Mouse (Mus musculus) stomach, embryonic 14.5 days (tissue): ENCODE measurements at regions not wholly inside any gene's neighbourhood (a gene's known extent, or its start where the extent isn't known, plus 50 kb on each side); places are given as distances from the start of the nearest gene placed in this dataset. TPM values are rescaled to one million over a fixed set of nuclear protein-coding genes. Genes with fewer than 3 reads are reported as not detected.

ENCODE experiments used
- ATAC-seq: fragments of 200-750 bp; cut with Nextera tagmentation; 2 replicates; pipeline ENCODE4 v1.8.0; 2017; ENCODE audit warnings: low read depth, moderate TSS enrichment; ENCODE audit not compliant: insufficient number of reproducible peaks, insufficient read depth, low FRiP score
- H3K27ac ChIP-seq: fragments of 300-500 bp; sonication (generic); 2 replicates; pipeline ENCODE4 v1.5.1; 2014; ENCODE audit warnings: mild to moderate bottlenecking, low read length, moderate library complexity, mixed read lengths
- H3K27me3 ChIP-seq: fragments of 300-500 bp; sonication (generic); 2 replicates; pipeline ENCODE4 v1.6.1; 2014; ENCODE audit warnings: low read length, control low read depth, mixed read lengths; ENCODE audit not compliant: control insufficient read depth, insufficient read depth
- H3K36me3 ChIP-seq: fragments of 300-500 bp; sonication (generic); 2 replicates; pipeline ENCODE4 v1.6.1; 2014; ENCODE audit warnings: mild to moderate bottlenecking, control low read depth, low read length, moderate library complexity, mixed read lengths; ENCODE audit not compliant: control insufficient read depth, insufficient read depth
- H3K4me1 ChIP-seq: fragments of 300-500 bp; sonication (generic); 2 replicates; pipeline ENCODE4 v1.6.1; 2014; ENCODE audit warnings: low read length, control low read depth, mixed read lengths; ENCODE audit not compliant: control insufficient read depth, insufficient read depth
- H3K4me2 ChIP-seq: fragments of 300-500 bp; sonication (generic); replicated peaks from 2 replicates; pipeline ENCODE4 v1.6.1; 2014; ENCODE audit warnings: low read depth, low read length, control low read depth
- H3K4me3 ChIP-seq: fragments of 300-500 bp; sonication (generic); 2 replicates; pipeline ENCODE4 v1.5.1; 2014; ENCODE audit warnings: low read depth, low read length, control low read depth
- H3K9ac ChIP-seq: fragments of 300-500 bp; sonication (generic); replicated peaks from 2 replicates; pipeline ENCODE4 v1.6.1; 2014; ENCODE audit warnings: low read depth, mild to moderate bottlenecking, control low read depth, low read length, moderate library complexity, mixed read lengths
- H3K9me3 ChIP-seq: fragments of 300-500 bp; sonication (generic); 2 replicates; pipeline ENCODE4 v1.6.1; 2016; ENCODE audit warnings: low read depth, low read length, control low read depth; ENCODE audit not compliant: control insufficient read depth
- WGBS: fragments of 180-500 bp; shearing (Covaris S2); extraction: QIAGEN DNeasy Blood & Tissue Kit; methylation state at CpG from one replicate; pipeline ENCODE4 v1.1.7; 2014; 5-methylcytosine and 5-hydroxymethylcytosine counted together
- microRNA-seq: library from miRNA; unstranded; fragments of <30 nt; microRNA quantifications from one replicate; pipeline ENCODE4, GENCODE M21; 2016

DNA sequence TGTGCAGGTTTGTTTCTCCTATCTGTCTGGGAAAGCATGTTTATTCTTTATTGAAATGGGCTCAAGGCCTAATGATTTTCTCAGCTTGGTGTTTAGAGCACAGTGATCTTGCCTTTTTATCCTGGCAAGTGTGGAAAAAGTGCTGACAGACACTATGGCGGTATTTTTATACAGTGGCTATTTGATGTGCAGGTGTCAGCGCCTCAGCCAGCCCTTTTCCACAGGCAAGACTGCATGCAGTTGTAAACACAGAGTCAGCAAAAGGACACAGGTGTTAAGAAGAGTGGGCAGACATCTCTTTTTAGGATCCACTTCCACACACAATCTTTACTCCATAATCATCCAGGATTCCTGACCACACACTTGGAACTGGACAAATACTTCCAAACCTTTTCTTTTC, 88.9 kb upstream of the Sphkap start:
- WGBS, result 79% methylated on average over 2 of the region's 2 CpGs
- Histone ChIP-seq H3K27me3 (no peaks in the 10 kb centered on the region), H3K27ac (no peak overlapping the region), H3K9me3 (no peaks in the 10 kb centered on the region), H3K4me1 (no peaks in the 10 kb centered on the region), H3K36me3 (no peaks in the 10 kb centered on the region), H3K4me2 (no peak overlapping the region), H3K4me3 (no peak overlapping the region), H3K9ac (no peak overlapping the region)
- no peak for ATAC-seq

DNA sequence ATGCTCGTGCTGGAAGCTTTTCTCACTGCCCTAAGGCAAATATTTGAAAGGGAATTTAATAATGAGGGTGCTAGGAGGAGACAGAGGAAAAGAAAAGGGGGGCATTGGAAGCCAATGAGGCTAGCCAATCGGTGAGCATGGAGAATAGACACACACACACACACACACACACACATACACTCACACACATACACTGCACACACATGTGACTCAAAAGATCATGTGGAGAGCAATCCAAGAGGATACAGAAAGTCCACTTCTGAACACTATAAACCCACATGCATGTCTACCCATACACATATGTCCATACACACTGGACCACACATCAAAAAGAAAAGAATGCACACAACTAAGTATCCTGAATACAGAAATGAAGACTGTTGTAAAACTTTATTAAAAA, 88.4 kb upstream of the Sphkap start:
- Histone ChIP-seq H3K9ac (no peak overlapping the region), H3K36me3 (no peaks in the 10 kb centered on the region), H3K9me3 (no peaks in the 10 kb centered on the region), H3K4me1 (no peaks in the 10 kb centered on the region), H3K4me2 (no peak overlapping the region), H3K4me3 (no peak overlapping the region), H3K27me3 (no peaks in the 10 kb centered on the region), H3K27ac (no peak overlapping the region)
- ATAC-seq, result no peak
- 53% methylated on average over 2 of the region's 2 CpGs for WGBS

- H3K36me3 ChIP-seq, result no peaks in the 10 kb centered on the region
- no peak overlapping the region for H3K27ac ChIP-seq
- WGBS, result 79% methylated on average over 4 of the region's 4 CpGs
- no peak overlapping the region for H3K4me2 ChIP-seq
- ATAC-seq, result no peak
- no peaks in the 10 kb centered on the region for H3K9me3 ChIP-seq
- H3K4me3 ChIP-seq, result no peak overlapping the region
- no peaks in the 10 kb centered on the region for H3K27me3 ChIP-seq
- no peaks in the 10 kb centered on the region for H3K4me1 ChIP-seq
- H3K9ac ChIP-seq, result no peak overlapping the region
These were observed 87.0 kb upstream of the Sphkap start for GRCm38 (mm10) chr1:83495022-83495421.

- Histone ChIP-seq H3K9ac (no peak overlapping the region), H3K4me2 (no peak overlapping the region), H3K27ac (no peak overlapping the region), H3K4me1 (no peaks in the 10 kb centered on the region), H3K36me3 (no peaks in the 10 kb centered on the region), H3K4me3 (no peak overlapping the region), H3K9me3 (no peaks in the 10 kb centered on the region), H3K27me3 (no peaks in the 10 kb centered on the region)
- ATAC-seq, result no peak
- 64% methylated on average over 2 of the region's 2 CpGs for WGBS
These were observed 71.1 kb upstream of the Sphkap start for GRCm38 (mm10) chr1:83479111-83479510.

Small RNA genes in the stretch of these regions (microRNA-seq; reads per million reads assigned to microRNA genes)
- gene Gm25754, result not detected
